Mouse (Mus musculus) myocyte (in vitro differentiated cells): ENCODE measurements around the gene Lgr6.

Experiments
- CEBPB ChIP-seq: IDR thresholded peaks from 2 replicates; pipeline ENCODE4 v1.6.1; 2011; ENCODE audit warnings: mild to moderate bottlenecking, moderate library complexity; ENCODE audit not compliant: poor library complexity, insufficient read depth, severe bottlenecking
- E2F4 ChIP-seq: IDR thresholded peaks from one replicate; pipeline ENCODE4 v1.6.1; 2011; ENCODE audit warnings: mild to moderate bottlenecking, control low read depth, moderate library complexity; ENCODE audit not compliant: insufficient read depth
- MAX ChIP-seq: IDR thresholded peaks from one replicate; pipeline ENCODE4 v1.6.1; 2011; ENCODE audit warnings: low read depth, mild to moderate bottlenecking, control low read depth
- MYOD1 ChIP-seq, 3 experiments: IDR thresholded peaks; one replicate each; pipeline ENCODE4 v1.6.1; 2011; ENCODE audit warnings: control low read depth in 2 of 3, low read depth in 2 of 3, mild to moderate bottlenecking in 2 of 3, moderate library complexity in 1 of 3; ENCODE audit not compliant: insufficient read length in 2 of 3, control insufficient read depth in 1 of 3
- MYOG ChIP-seq, 3 experiments: IDR thresholded peaks; one replicate each; pipeline ENCODE4 v1.6.1; 2011; ENCODE audit warnings: control low read depth in 2 of 3, low read depth in 2 of 3, mild to moderate bottlenecking in 2 of 3; ENCODE audit not compliant: insufficient read length in 2 of 3, control insufficient read depth in 1 of 3, insufficient read depth in 1 of 3
- POLR2A ChIP-seq: IDR thresholded peaks from one replicate; pipeline ENCODE4 v1.6.1; 2011; ENCODE audit warnings: low read depth, mild to moderate bottlenecking, control low read depth, moderate library complexity; ENCODE audit not compliant: insufficient read length
- POLR2AphosphoS2 ChIP-seq: IDR thresholded peaks from one replicate; pipeline ENCODE4 v1.6.1; 2011; ENCODE audit warnings: low read depth, control low read depth; ENCODE audit not compliant: insufficient read length
- TCF12 ChIP-seq: IDR thresholded peaks from one replicate; pipeline ENCODE4 v1.6.1; 2011; ENCODE audit warnings: mild to moderate bottlenecking, control low read depth; ENCODE audit not compliant: poor library complexity, insufficient read depth, severe bottlenecking
- USF1 ChIP-seq: IDR thresholded peaks from one replicate; pipeline ENCODE4 v1.6.1; 2011; ENCODE audit warnings: low read depth, mild to moderate bottlenecking, control low read depth, moderate library complexity

- no peak for TF ChIP-seq TCF12
- no peak for TF ChIP-seq E2F4
- no peak for TF ChIP-seq MYOD1 (IDR thresholded peaks at IDR 0.05; ENCODE audit: control insufficient read depth in 1 of 3, insufficient read length in 2 of 3, low read depth in 2 of 3)
- no peak for TF ChIP-seq POLR2A
- no peak for TF ChIP-seq CEBPB
- no peak for TF ChIP-seq MAX
- TF ChIP-seq USF1 = no peak
- no peak for TF ChIP-seq MYOG (IDR thresholded peaks at IDR 0.05; ENCODE audit: control insufficient read depth in 1 of 3, insufficient read depth in 1 of 3, insufficient read length in 2 of 3, low read depth in 2 of 3)
- TF ChIP-seq POLR2AphosphoS2 = no peak
Observed at GRCm38 (mm10) chr1:135142452-135142851, 37.4 kb upstream of the Lgr6 start.
